Mouse (Mus musculus) erythroid progenitor cell, adult 5-6 weeks (primary cell): ENCODE results near the gene Atp6v0b. TPM values are rescaled to one million over a fixed set of nuclear protein-coding genes. Genes with fewer than 3 reads are reported as not detected.
A peak's percentile ranks its signal among the peaks of the same experiment; 100 is the strongest.

ENCODE experiments used
- ATAC-seq: replicated peaks from 2 replicates; pipeline ENCODE4 v1.8.0; 2016; ENCODE audit warnings: moderate number of reproducible peaks, mild to moderate bottlenecking, moderate TSS enrichment, inconsistent platforms; ENCODE audit not compliant: poor library complexity, low FRiP score, severe bottlenecking
- total RNA-seq, 2 experiments: library from RNA; stranded (forward) in 1 of 2; stranded (reverse) in 1 of 2; fragments of 150-400 nt in 1 of 2; fragments of 186-747, 209-891 nt in 1 of 2; gene quantifications; 2 replicates each; pipeline versions ENCODE4 v1.2.3 to v1.2.4; 2015 to 2017; ENCODE audit warnings: low replicate concordance in 2 of 2

Atp6v0b gene
- total RNA-seq, 2 experiments from 2014 or later: 77.4 to 327 TPM

DNA sequence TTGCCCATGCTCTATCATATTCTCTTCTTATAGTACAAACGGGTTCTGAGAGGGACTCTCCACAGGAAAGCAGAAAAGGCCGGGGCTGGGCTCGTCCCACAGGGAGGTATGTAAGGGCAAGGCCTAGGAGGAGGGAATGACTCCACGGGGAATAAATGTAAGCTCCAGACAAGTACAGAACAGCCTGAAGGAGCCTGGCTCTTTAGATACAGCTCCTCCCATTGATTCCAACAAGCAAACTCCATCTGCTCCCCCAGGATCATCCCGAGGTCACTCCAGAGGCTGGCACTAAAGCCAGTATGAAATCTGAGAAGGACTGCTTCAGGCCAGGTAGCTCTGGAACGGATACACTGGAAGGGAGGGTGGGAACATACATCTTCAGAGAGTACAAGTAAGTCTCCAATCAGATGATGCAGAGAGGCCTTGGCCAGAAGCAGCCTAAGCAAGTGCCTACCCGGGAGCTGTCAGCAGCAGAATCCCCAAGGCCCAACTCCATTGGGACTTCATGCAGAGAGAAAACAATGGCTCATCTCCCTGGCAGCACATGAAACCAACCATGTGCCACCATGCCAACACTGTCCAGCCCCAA, 25.6 kb upstream of the Atp6v0b start:
- no peak for ATAC-seq

DNA sequence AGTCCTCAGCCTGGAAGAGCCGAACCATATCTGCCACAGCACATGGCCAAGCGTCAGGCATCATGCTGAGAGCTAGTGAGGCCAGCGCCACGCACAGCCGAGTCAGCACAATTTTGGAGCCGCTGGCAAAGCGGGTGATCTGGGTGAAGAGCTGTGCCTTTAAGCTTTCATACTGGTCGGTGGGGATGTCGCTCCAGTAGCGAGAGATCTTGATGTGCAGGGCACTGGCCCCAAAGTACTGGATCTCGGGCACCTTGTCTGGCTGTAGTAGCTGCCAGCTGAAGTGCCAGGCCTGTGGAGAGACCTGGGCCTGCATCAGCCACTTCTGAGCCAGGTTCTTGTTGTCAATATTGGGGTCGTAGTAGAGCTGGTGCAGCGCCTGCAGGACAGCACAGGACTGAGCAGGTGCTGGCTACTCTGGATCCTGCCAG, 25.0 kb upstream of the Atp6v0b start:
- ATAC-seq: no peak

DNA sequence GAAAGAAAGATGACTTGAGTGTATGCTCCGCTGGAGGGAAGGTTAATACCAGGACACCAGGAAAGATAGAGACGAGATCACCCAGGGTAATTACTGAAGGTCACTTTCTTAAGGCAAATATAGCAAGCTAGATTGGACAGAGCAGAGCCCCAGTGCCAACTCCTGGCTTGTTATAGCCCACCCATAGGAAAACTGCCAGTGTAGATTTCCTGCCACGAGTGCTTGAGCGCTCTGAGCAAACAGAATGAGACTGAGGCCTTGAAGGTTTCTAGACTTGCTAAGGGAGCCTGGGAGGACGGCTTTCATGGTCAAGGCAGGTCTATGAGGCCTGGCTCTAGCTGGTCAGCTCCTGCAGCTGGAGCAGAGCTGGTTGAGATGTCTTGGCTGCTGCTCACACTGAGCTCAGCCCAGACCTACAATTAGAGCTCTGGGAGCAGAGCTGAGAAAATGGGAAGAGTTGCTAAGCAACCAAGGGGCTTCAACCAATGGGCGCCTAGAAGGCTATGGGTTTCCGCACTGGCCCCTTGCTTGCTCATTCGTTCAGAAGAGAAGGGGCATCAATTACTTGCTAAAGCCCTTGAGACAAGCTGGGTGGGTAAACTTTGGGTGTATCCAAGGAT, 21.8 kb upstream of the Atp6v0b start:
- ATAC-seq: no peak

DNA sequence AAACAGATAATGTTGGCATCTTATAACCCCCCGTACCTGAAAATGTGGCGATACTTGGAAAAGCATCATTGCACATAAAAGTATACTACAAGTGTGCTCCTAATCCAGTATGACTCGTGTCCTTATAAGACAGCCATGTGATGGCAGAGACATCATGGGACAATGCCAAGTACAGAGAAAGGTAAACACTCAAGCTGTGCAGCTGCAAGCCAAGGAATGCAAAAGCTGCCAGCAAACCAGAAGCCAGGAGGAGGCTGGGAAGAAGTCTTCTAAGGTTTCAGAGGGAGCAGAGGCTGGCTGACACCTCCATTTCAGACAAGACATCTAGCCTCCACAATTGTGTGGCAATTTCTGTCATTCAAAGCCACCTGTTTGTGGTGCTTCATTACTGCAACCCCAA, 19.1 kb upstream of the Atp6v0b start:
- no peak for ATAC-seq

DNA sequence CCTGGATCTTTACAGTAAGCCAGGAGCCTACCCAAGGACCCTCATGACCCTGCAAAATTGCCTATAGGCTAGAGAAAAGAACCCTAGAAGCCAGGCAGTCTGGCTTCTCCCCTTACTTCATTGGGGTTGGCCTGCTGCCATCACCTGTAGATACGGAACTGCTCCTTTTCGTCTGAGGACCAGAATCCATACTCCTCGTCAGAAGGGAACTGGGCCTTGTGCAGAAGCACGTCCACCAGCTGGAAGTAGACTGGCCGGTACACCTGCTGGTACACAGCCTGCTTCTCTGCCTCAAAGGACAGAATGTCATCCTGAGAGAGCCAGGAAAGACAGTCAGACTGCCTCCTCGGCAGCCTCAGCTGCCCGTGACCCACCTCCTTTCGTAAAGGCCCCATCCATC, 17.6 kb upstream of the Atp6v0b start:
- ATAC-seq: no peak

DNA sequence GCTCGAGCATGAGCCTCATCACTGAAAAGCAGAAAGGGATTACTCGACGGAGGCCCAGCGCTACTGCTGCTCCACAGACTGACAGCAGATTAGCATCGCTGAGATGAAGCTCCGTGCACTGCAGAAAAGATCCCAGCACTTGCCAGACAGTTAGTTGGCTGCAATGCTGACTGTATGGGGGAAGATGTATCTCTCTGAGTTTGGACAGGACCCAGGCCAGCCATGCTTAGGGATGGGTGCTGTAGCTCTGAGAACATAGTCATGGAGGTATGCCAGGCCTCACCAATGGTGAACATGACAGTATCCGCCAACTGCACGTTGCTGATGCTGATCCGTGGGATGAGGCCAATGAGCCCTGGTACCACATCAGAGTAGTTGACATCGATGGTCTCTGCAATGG, 17.0 kb upstream of the Atp6v0b start:
- no peak for ATAC-seq

DNA sequence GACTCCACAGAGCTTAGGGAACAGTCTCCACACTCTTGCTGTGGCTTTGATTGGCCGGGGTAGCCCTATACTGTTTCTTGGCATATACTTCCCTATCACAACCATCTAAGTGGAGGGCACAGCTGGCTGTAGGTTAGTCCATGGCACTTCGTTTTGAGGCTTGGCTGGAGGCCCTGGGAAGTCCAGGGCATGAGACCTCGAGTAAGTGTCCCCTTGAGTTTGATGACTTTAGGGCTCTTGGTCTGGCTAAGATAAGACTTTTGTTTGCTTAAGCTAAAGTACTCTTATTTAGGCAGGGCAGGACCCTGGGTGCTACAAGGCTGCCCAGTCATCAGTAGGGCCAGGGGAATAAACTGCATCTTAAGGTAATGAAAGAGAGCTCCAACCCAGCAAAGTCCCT, 11.0 kb upstream of the Atp6v0b start:
- no peak for ATAC-seq

DNA sequence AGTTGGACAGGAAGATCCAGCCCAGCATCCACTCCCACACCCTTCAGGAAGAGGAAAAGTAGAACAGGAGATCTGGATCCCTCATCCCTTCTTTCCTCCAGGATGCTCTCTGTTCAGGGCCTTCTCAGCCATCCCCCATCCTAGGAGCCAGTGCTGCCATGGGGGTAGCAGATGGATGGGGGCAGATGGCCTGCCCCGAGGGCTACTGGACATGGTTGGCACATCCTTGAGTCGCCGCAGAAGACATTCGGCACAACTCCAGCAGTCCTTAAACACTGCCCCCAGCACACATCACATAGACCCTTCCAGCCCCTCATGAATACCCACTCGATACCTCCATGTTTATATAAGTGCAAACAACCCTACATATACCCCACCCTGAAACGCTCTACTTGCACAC, 8.9 kb upstream of the Atp6v0b start:
- ATAC-seq: no peak

DNA sequence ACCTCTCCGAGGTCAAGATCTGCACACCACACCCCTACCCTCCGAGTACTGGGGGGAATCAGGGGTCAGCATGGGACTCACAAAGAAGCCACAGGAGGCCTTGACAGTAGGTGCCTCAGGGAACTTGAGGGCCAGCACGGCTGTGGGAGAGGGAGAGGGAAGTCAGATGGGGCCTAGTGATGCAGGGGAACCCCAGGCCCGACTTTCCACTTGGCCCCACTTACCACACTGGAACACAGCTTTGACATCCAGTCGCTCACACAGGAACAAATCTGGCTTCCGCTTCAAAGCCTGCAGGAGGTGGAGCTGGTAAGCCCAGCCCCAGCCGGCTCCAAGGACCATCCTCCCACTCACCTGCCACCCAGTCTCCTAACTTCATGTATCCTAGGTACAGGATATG, 8.2 kb upstream of the Atp6v0b start:
- ATAC-seq: no peak

DNA sequence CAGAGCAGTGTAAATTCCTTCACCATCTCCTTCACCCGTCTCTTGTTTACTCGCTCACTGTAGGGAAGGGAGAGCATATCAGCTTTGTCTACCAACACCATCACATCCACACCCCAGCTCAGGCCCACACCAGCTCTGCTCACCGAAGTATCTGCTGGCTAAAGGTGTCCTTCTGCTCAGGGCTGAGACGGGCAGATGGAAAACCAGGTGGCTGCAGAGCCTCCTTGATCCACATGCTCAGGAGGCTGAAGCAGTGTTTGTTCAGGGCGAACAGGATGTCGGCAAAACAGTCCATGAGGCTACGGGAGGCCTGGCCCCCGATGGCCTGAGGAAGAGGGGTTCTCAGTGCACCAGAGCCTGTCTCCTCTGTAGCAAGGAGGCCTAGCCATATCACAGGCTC, 7.5 kb upstream of the Atp6v0b start:
- ATAC-seq: no peak

DNA sequence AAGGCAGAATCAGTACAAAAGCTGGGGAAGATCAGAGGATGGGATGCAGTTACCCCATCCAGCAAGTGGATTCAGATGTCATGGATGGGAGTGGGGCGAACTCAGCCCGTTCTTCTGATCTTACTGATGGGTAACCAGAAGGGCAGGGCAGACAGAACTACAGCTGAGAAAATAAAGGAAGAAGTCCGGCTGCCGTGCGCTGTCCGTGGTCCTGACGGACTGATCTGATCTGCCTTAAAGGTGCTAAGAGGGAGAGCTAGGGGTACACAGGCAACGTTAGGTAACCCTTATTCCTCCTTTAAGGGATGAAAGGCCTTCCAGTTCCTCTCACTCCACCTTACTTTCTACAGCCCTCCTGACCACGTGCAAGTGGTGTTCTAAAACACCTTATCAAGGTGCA, 6.2 kb upstream of the Atp6v0b start:
- no peak for ATAC-seq

DNA sequence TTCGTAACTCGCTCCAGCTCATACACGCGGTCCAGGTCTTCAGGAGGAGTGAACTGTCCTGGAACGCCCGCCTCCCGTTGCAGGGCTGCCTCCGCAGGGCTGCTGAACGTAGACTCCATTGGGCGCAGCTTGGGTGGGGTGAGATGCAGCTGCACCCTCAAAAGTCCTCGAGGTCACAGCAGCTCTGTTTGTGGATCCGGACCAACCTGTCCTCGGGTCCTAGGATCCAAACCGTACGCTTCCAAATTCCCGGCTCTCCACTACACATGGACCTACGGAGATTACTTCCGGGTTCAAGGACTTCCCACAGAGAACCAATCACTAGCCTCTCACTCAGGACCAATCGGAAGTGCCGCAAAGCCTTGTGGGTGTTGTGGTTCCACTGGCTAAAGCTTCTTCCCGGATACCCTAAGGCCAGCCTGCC, 4.6 kb upstream of the Atp6v0b start, which contains the start of gene Dph2:
Gene Dph2, minus strand, starts transcription at position 295 of the 424 bp plus-strand sequence.
- peak; percentile 87 for ATAC-seq

DNA sequence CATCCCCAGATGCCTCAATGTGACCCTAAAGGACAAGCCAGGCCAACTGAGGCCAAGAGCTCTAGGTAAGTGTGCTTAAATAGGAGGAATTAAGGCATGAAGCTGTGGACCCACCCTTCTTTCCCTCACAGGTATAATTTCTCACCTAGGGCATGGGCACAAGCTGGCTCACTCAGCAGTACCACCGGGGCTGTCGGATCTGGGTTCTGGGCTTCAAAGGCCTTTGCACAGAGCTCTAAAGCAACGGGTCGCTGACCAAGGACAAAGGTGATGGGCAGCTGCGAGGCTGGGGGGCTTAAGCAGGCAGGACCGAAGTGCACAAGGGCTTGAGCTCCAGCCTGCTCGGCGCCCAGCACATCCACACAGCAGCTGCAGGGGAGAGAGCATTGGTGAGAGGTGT, 3.6 kb upstream of the Atp6v0b start:
- ATAC-seq: no peak

DNA sequence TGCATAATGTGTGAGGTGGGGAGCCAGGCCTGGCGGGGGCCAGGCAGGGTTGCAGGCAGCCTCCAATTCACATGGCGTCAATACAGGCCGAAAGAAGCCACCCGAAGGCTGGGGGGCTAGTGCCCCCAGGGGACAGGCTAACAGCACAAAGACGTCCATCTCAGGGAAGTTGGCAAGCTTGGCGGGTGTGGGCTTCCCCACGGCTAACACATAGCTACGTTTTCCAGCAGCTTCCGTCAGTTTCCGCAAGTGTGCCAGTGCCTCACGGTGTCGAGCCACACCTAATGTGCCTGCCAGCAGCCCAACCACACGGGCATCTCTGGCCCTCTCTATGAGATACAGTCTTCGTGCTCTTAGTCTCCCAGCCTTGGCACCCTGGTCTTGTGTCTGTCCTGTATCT, 2.9 kb upstream of the Atp6v0b start:
- no peak for ATAC-seq

DNA sequence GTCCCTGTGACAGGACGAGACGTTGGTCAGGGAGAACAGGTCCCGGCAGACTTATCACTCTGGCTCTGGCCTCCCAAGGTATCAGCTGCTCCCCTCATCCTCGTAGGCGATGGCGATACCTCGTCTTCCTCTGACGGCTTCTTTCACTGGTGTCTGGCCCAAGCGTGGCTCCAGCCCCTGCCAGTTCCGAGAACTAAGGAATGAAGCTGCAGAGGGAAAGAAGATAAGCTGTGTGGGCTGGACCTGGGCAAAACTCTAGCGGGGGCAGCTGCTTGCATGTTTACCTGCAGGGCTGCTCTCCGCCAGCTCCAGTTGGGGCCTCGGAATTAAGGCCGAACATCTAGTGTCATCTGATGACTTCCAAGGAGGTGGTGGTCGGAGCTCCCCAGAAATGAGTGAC, 2.3 kb upstream of the Atp6v0b start:
- no peak for ATAC-seq

DNA sequence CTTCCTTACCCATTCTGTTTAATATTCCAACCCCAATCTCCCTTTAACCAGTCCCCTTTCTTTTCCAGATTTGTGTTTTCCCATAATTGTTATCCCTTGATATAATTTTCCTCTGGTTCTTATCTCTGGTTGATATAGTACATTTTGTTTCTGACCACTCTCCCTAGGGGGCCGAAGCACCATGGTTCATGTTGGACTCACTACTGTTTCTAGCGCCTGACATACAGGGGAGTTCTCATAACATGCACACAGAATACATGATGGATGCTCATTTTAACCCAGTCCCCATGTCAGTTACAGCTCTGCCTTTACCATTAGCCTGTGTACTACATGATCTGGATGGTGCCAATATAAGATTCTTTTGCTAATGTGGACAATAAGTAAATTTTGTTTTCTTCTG, 787 bp upstream of the Atp6v0b start:
- no peak for ATAC-seq

DNA sequence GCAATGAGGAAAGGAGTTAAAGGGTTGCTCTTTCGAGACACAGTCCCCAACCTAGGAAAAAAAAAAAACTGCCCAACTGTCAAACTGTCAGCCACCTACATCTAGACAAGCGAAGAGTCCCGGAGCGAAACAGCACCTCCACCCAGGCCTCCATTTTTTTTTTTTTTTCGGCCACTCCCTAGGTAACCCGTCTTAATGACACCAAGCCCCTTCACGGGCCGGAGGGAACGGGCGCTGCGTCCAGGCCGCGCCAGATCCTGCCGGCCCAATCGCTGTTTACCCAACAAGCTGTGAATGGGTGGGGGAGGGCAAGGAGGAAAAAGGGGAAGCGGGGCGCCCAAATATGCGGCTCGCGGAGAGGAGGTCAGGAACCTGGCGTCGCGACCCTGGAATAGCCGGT, 489 bp downstream of the Atp6v0b start:
- ATAC-seq: peak; percentile 43

DNA sequence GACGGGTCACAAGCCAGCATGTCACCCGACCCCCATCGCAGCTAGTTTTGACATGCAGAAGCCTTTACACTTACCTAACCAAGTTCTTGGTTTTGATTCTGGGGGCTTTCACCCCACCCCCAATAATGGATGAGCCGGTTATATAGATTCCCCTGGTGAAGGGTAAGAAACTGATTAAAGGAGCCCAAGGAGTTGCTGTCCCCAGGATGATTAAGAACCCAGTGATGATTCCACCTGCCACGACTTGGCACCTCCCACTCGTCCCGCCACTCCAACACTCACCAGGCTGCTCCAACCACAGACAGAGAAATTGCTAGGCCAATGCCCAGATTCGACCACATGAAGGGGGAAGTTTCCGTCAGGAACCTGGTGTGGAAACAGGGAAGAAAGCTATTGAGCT, 1.1 kb downstream of the Atp6v0b start:
- no peak for ATAC-seq

DNA sequence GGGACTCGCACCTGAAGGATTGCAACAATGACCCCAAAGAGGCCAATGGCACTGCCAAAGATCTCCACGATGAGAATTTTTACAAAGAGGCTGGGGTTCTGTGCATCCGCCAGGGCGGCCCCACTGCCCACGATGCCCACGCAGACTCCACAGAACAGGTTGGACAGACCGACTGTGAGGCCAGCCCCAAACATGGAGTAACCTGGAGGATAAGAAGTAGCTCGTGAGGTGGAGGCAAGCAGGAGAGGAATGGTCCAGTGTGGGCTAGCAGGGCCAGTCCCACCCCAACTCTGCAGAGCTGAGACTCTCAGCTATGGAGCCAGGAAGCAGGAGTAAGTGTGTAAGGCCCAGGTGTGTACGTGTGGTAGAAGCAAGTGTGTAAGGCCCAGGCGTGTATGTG, 2.0 kb downstream of the Atp6v0b start:
- ATAC-seq: no peak

DNA sequence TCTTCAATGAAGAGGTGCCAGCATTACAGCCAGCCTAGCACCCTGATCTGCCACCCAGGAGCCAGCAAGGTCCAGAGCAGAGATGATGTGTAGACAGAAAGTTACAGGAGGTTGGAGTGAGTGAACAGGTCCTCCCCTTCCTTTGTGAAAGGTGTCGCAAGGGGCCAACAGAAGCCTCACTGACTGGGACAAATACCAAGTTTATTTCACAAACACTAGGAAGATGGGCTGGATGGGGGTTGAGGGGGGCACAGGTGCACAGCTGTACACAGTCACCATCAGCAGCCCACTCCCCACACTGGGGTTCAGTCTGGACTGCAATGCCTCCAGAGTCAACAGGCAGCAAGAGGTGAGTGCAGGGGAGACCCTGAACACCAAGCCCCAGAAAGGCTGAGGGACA, 3.0 kb downstream of the Atp6v0b start:
- no peak for ATAC-seq

DNA sequence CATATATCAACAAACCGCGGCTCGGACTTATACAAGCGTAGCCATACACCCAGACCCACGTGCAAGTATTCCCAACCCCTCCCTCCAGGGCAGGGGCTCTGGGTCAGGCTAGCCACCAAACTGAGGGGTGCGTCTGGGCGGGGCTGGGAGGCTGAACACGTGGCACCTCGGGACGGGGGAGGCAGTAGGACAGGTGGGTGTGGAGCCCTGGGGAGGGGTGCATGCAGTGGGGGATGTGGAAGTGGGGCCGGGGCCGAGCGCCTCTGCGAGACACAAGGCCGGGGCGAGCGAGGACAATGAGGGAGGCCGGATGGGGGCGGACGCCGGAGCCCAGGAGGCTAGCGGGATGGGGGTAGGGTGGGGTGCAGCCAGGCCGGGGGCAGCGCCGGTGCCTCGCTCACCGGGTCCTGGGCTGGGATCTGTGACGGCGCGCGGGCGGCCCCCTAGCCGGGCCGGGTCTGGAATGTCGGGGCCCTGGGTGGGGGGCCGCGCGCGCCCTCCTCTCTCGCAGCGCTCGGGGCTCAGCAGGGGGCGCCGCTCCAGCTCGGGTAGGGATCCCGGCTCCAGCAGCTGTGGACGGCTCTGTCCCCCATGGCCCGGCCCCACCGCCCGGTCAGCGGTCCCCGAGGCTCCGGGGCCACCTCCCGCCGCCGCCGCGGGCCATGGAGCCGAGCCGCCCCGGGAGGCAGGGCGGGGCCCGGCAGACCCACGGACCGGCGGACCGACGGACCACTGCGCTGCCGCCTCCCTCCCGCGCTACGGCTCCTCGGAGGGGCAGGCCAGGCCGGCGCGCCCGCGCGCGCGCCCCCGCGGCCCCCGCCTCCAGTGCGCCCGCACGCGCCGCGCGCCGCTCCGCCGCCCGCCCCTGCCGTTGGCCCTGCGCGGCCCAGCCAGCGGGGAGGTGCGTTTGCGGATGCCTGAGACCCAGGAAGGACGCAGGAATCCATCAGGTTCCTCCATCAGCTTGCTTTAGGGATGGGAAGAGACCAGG, 4.1 kb downstream of the Atp6v0b start, which contains the start of gene B4galt2:
Gene B4galt2, minus strand, starts transcription at position 787 of the 991 bp plus-strand sequence.
- no peak for ATAC-seq
